8 mouse cellular contexts compared by ENCODE assay signal in genomic region chr17:27134187-27134586, GRCm38 (mm10). TPM values are rescaled to one million over a fixed set of nuclear protein-coding genes. Genes with fewer than 3 reads are reported as not detected.
DNase-seq lines count a peak whose midpoint lies in the region; ATAC-seq and TF ChIP-seq lines count a peak whose summit lies in the region.

No protein-coding gene starts in this region.

- TF ChIP-seq CTCF in lung, postnatal 0 days (IDR thresholded peaks at IDR 0.05) = no peak
- TF ChIP-seq CTCF in liver, adult 2 months (IDR thresholded peaks at IDR 0.05; ENCODE audit: low read depth, low read length) = no peak
- no peak for TF ChIP-seq CTCF in small intestine, adult 2 months (IDR thresholded peaks at IDR 0.05; ENCODE audit: extremely low read depth, insufficient read length, insufficient replicate concordance, low read depth, low read length)

- no peaks in the 10 kb centered on the region for H3K36me3 ChIP-seq in lung, postnatal 0 days (ENCODE audit: insufficient read depth, low read length)
- H3K36me3 ChIP-seq in forebrain, embryonic 12.5 days (replicated peaks) = no peaks in the 10 kb centered on the region
- H3K36me3 ChIP-seq in liver, adult 2 months (ENCODE audit: control insufficient read depth, insufficient read depth, low read length) = no peaks in the 10 kb centered on the region
- no peaks in the 10 kb centered on the region for H3K36me3 ChIP-seq in small intestine, adult 2 months (ENCODE audit: control insufficient read depth, insufficient read depth, low read length)

- WGBS in lung, postnatal 0 days = 27% methylated on average over 9 of the region's 9 CpGs
- WGBS in forebrain, embryonic 12.5 days = 44% methylated on average over 9 of the region's 9 CpGs
- 22% methylated on average over 9 of the region's 9 CpGs for WGBS in liver, adult 2 months
- 12% methylated on average over 9 of the region's 9 CpGs for WGBS in small intestine, adult 2 months

- peak; percentile 0; the same call in 1 of the 2 replicates for ATAC-seq in lung, postnatal 0 days
- ATAC-seq in forebrain, embryonic 12.5 days (ENCODE audit: low FRiP score) = peak; percentile 24

- peak overlapping the region; percentile 57 for H3K4me2 ChIP-seq in lung, postnatal 0 days (replicated peaks; ENCODE audit: low read depth, low read length)
- peak overlapping the region; percentile 48 for H3K4me2 ChIP-seq in forebrain, embryonic 12.5 days

- peaks cover 15% of the 10 kb centered on the region for H3K79me2 ChIP-seq in liver, adult 2 months (ENCODE audit: control insufficient read depth, insufficient read depth, low read length)

- no peak for TF ChIP-seq EP300 in lung, postnatal 0 days (IDR thresholded peaks at IDR 0.05)

- DNase-seq in lung, postnatal 0 days (ENCODE audit: low spot score) = no peak
- no peak for DNase-seq in lung, postnatal 4 days
- no peak for DNase-seq in liver, adult 2 months (ENCODE audit: extremely low read depth, low read depth, low spot score)
- no peak for DNase-seq in right cerebral cortex, postnatal 10 days (ENCODE audit: low spot score in 2 of 2)
- no peak for DNase-seq in natural killer cell, adult 2 months (ENCODE audit: low spot score in 2 of 2)
- DNase-seq in frontal cortex, postnatal 14 days (ENCODE audit: low spot score in 2 of 2) = no peak

- no peak overlapping the region for H3K9ac ChIP-seq in lung, postnatal 0 days (replicated peaks; ENCODE audit: low read depth)
- H3K9ac ChIP-seq in forebrain, embryonic 12.5 days = peak overlapping the region; percentile 71; the same call in 1 of the 2 replicates
- peak overlapping the region; percentile 23; the same call in 1 of the 2 replicates for H3K9ac ChIP-seq in liver, adult 2 months (ENCODE audit: low read depth, low read length)

- no peak for TF ChIP-seq POLR2A in liver, adult 2 months (IDR thresholded peaks at IDR 0.05; ENCODE audit: extremely low read depth, insufficient read depth, low read length)
- TF ChIP-seq POLR2A in small intestine, adult 2 months (IDR thresholded peaks at IDR 0.05; ENCODE audit: low read depth, low read length) = no peak

- no peaks in the 10 kb centered on the region for H3K27me3 ChIP-seq in lung, postnatal 0 days (replicated peaks; ENCODE audit: insufficient read depth, low read length)
- H3K27me3 ChIP-seq in forebrain, embryonic 12.5 days = peaks cover 14% of the 10 kb centered on the region; the same call in 1 of the 2 replicates
- no peaks in the 10 kb centered on the region for H3K27me3 ChIP-seq in liver, adult 2 months (ENCODE audit: control insufficient read depth, insufficient read depth, low read length)
- H3K27me3 ChIP-seq in small intestine, adult 2 months (ENCODE audit: control insufficient read depth, insufficient read depth, low read length) = no peaks in the 10 kb centered on the region

- H3K4me1 ChIP-seq in lung, postnatal 0 days (ENCODE audit: insufficient read depth, low read depth, low read length) = peaks cover 4% of the 10 kb centered on the region; the same call in 1 of the 2 replicates
- H3K4me1 ChIP-seq in forebrain, embryonic 12.5 days = peaks cover 57% of the 10 kb centered on the region
- H3K4me1 ChIP-seq in liver, adult 2 months (ENCODE audit: control insufficient read depth, insufficient read depth, low read length) = peaks cover 6% of the 10 kb centered on the region
- H3K4me1 ChIP-seq in small intestine, adult 2 months (ENCODE audit: control insufficient read depth, insufficient read depth, insufficient read length, low read length) = peaks cover 9% of the 10 kb centered on the region

- peak overlapping the region; percentile 55 for H3K4me3 ChIP-seq in lung, postnatal 0 days (ENCODE audit: low read depth, low read length)
- peak overlapping the region; percentile 59 for H3K4me3 ChIP-seq in forebrain, embryonic 12.5 days (replicated peaks)
- peak overlapping the region; percentile 91 for H3K4me3 ChIP-seq in liver, adult 2 months (ENCODE audit: insufficient read depth, low read depth, low read length)
- peak overlapping the region; percentile 78 for H3K4me3 ChIP-seq in small intestine, adult 2 months (ENCODE audit: low read depth, low read length)

- no peak overlapping the region for H3K27ac ChIP-seq in lung, postnatal 0 days (ENCODE audit: low read length)
- peak overlapping the region; percentile 74 for H3K27ac ChIP-seq in forebrain, embryonic 12.5 days
- H3K27ac ChIP-seq in liver, adult 2 months (replicated peaks; ENCODE audit: insufficient read depth, low read depth, low read length) = no peak overlapping the region
- no peak overlapping the region for H3K27ac ChIP-seq in small intestine, adult 2 months (ENCODE audit: insufficient read depth, low read depth, low read length)

- H3K9me3 ChIP-seq in lung, postnatal 0 days (ENCODE audit: low read length) = no peaks in the 10 kb centered on the region
- no peaks in the 10 kb centered on the region for H3K9me3 ChIP-seq in forebrain, embryonic 12.5 days

RNA-seq across cellular contexts. Expression of gene Uqcc2, which starts 0.5 kb away (rescaled TPM):
- 155 and 176 TPM in 2 replicates for polyA plus RNA-seq in lung, postnatal 0 days (2015; fragmentation: Nextera tagmentation; extraction: Ambion mirVana)
- 274 and 306 TPM in 2 replicates for polyA plus RNA-seq in forebrain, embryonic 12.5 days (2016; fragmentation: Nextera tagmentation; extraction: Ambion mirVana)
- total RNA-seq in liver, adult 2 months (2014; rRNA removed) = 115 and 135 TPM in 2 replicates
- 78.9 and 101 TPM in 2 replicates for polyA plus RNA-seq in liver, adult 2 months (2012; rRNA removed)
- 103 and 126 TPM in 2 replicates for polyA plus RNA-seq in small intestine, adult 2 months (2012; rRNA removed)

RNA-seq across cellular contexts. Expression of gene Ip6k3, which starts 33.4 kb away (rescaled TPM):
- polyA plus RNA-seq in lung, postnatal 0 days (2015; fragmentation: Nextera tagmentation; extraction: Ambion mirVana) = 0.75 and 0.91 TPM in 2 replicates
- 0.13 TPM in 1 of 2 replicates, not detected in the other for polyA plus RNA-seq in forebrain, embryonic 12.5 days (2016; fragmentation: Nextera tagmentation; extraction: Ambion mirVana)
- 0.13 TPM in 1 of 2 replicates, not detected in the other for total RNA-seq in liver, adult 2 months (2014; rRNA removed)
- polyA plus RNA-seq in liver, adult 2 months (2012; rRNA removed) = not detected in 2 replicates
- 0.08 TPM in 1 of 2 replicates, not detected in the other for polyA plus RNA-seq in small intestine, adult 2 months (2012; rRNA removed)
